ENCODE assay signal across 8 mouse cellular contexts in the genomic region with DNA sequence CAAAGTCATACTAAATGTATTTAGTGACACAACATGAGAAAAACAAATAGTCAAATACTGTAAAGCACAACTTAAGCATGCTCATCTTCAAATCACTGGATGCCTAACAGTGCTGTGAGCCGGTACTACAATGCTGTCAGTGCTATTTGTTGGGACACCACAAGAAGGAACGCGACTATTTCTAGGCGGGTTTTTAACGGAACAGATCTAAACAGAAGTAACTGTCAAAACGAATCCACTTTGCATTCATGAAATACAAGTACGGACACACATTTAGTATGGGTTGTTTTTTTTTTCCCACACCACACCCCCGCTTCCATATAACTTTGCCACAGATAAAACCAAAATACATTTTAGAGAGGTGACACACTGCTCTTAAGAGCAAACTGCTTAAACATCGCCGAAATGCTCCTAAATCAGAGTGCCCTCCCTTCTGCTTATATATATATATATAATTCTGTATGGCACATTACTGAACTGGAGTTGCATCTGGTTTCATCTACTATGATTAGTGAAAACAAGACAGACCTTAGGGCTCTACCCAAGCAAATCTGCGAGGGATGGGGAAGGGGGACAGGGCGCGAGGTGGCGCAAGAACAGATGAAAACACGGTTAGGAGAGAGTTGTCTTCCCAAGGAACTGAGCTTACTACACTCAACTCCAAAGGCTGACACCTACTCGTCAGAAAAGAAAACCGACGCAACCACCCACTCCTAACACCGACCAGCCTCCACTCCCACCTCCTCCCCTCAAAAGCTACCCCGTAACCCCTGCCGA. TPM values are rescaled to one million over a fixed set of nuclear protein-coding genes. Genes with fewer than 3 reads are reported as not detected.
DNase-seq lines count a peak whose midpoint lies in the region; ATAC-seq and TF ChIP-seq lines count a peak whose summit lies in the region.

No protein-coding gene starts in this region.

- peak; percentile 60 for TF ChIP-seq CTCF in heart, adult 2 months (IDR thresholded peaks at IDR 0.05)
- TF ChIP-seq CTCF in kidney, adult 2 months (conservative IDR thresholded peaks at IDR 0.05; ENCODE audit: insufficient read depth, insufficient read length, low read depth, low read length), result peak; percentile 55
- peak; percentile 67 for TF ChIP-seq CTCF in liver, adult 2 months (IDR thresholded peaks at IDR 0.05; ENCODE audit: low read depth, low read length)

- no peaks in the 10 kb centered on the region for H3K36me3 ChIP-seq in heart, adult 2 months (ENCODE audit: control insufficient read depth, insufficient read depth, low read length)
- H3K36me3 ChIP-seq in kidney, adult 2 months (ENCODE audit: control insufficient read depth, insufficient read depth, low read length), result no peaks in the 10 kb centered on the region
- H3K36me3 ChIP-seq in liver, adult 2 months (ENCODE audit: control insufficient read depth, insufficient read depth, low read length), result no peaks in the 10 kb centered on the region
- no peaks in the 10 kb centered on the region for H3K36me3 ChIP-seq in midbrain, embryonic 16.5 days (ENCODE audit: control insufficient read depth, insufficient read depth, low read length)

- H3K9ac ChIP-seq in heart, adult 2 months (ENCODE audit: low read depth, low read length), result peak overlapping the region; percentile 68
- peak overlapping the region; percentile 54 for H3K9ac ChIP-seq in liver, adult 2 months (ENCODE audit: low read depth, low read length)
- peak overlapping the region; percentile 93 for H3K9ac ChIP-seq in midbrain, embryonic 16.5 days (ENCODE audit: low read depth, low read length)

- ATAC-seq in midbrain, embryonic 16.5 days, result peak; percentile 11

- intact Hi-C loops in heart, adult 2 months (cut with DNase I), result loop anchor here (5.0 kb wide), 6 partner anchors 72 to 492 kb away; a partner anchor contains a TSS

- no peak for TF ChIP-seq POLR2A in heart, adult 2 months (IDR thresholded peaks at IDR 0.05; ENCODE audit: insufficient read depth, low read depth, low read length)
- no peak for TF ChIP-seq POLR2A in kidney, adult 2 months (IDR thresholded peaks at IDR 0.05; ENCODE audit: low read depth, low read length)
- no peak for TF ChIP-seq POLR2A in liver, adult 2 months (IDR thresholded peaks at IDR 0.05; ENCODE audit: extremely low read depth, insufficient read depth, low read length)

- H3K79me2 ChIP-seq in heart, adult 2 months (replicated peaks; ENCODE audit: control insufficient read depth, insufficient read depth, low read length), result no peaks in the 10 kb centered on the region
- H3K79me2 ChIP-seq in liver, adult 2 months (ENCODE audit: control insufficient read depth, insufficient read depth, low read length), result no peaks in the 10 kb centered on the region; the same call in 1 of the 2 replicates

- peak overlapping the region; percentile 85 for H3K4me3 ChIP-seq in heart, adult 2 months
- peak overlapping the region; percentile 73 for H3K4me3 ChIP-seq in kidney, adult 2 months (ENCODE audit: insufficient read depth, low read depth, low read length)
- H3K4me3 ChIP-seq in liver, adult 2 months (ENCODE audit: insufficient read depth, low read depth, low read length), result peak overlapping the region; percentile 87
- peak overlapping the region; percentile 94 for H3K4me3 ChIP-seq in midbrain, embryonic 16.5 days (ENCODE audit: low read depth, low read length)

- peak overlapping the region; percentile 66 for H3K4me2 ChIP-seq in midbrain, embryonic 16.5 days (ENCODE audit: low read length)

- H3K9me3 ChIP-seq in midbrain, embryonic 16.5 days (replicated peaks; ENCODE audit: control insufficient read depth, low read length, poor library complexity, severe bottlenecking), result no peaks in the 10 kb centered on the region

- WGBS in heart, adult 2 months, result 7% methylated on average over 21 of the region's 21 CpGs
- WGBS in kidney, adult 2 months, result 9% methylated on average over 21 of the region's 21 CpGs
- WGBS in liver, adult 2 months, result 13% methylated on average over 21 of the region's 21 CpGs
- WGBS in midbrain, embryonic 16.5 days, result 19% methylated on average over 21 of the region's 21 CpGs

- H3K27ac ChIP-seq in heart, adult 2 months, result peak overlapping the region; percentile 92
- H3K27ac ChIP-seq in kidney, adult 2 months (ENCODE audit: insufficient read depth, low read depth, low read length), result no peak overlapping the region
- no peak overlapping the region; the same call in 1 of the 2 replicates for H3K27ac ChIP-seq in liver, adult 2 months (replicated peaks; ENCODE audit: insufficient read depth, low read depth, low read length)
- peak overlapping the region; percentile 99 for H3K27ac ChIP-seq in midbrain, embryonic 16.5 days (ENCODE audit: low read length)

- DNase-seq in 416B (ENCODE audit: low read depth) (peak; percentile 77), MN1 (ENCODE audit: low spot score) (peak; percentile 63)
- DNase-seq in embryo, embryonic 11 days, result peak; percentile 55
- peak; percentile 58 to 62 for DNase-seq in heart, adult 2 months
- peak; percentile 66 for DNase-seq in kidney, adult 2 months
- peak; percentile 60 for DNase-seq in liver, adult 2 months (ENCODE audit: extremely low read depth, low read depth, low spot score)
- DNase-seq in urinary bladder, postnatal 36 days (ENCODE audit: low spot score in 2 of 2), result peak; percentile 33 to 57

- peaks cover 2% of the 10 kb centered on the region for H3K4me1 ChIP-seq in heart, adult 2 months (ENCODE audit: control insufficient read depth, insufficient read depth, low read length)
- no peaks in the 10 kb centered on the region for H3K4me1 ChIP-seq in kidney, adult 2 months (ENCODE audit: control insufficient read depth, insufficient read depth, low read length)
- peaks cover 2% of the 10 kb centered on the region; the same call in 1 of the 2 replicates for H3K4me1 ChIP-seq in liver, adult 2 months (ENCODE audit: control insufficient read depth, insufficient read depth, low read length)
- H3K4me1 ChIP-seq in midbrain, embryonic 16.5 days (ENCODE audit: control insufficient read depth, insufficient read depth, low read length), result peaks cover 7% of the 10 kb centered on the region

- TF ChIP-seq EP300 in heart, adult 2 months (IDR thresholded peaks at IDR 0.05; ENCODE audit: insufficient read depth, low read depth, low read length), result 0 out of 2 replicates have a peak, but pooled peaks have one; percentile 16

- no peaks in the 10 kb centered on the region for H3K27me3 ChIP-seq in heart, adult 2 months (ENCODE audit: control insufficient read depth, insufficient read depth, low read length)
- no peaks in the 10 kb centered on the region for H3K27me3 ChIP-seq in kidney, adult 2 months (replicated peaks; ENCODE audit: control insufficient read depth, insufficient read depth, low read length)
- no peaks in the 10 kb centered on the region for H3K27me3 ChIP-seq in liver, adult 2 months (ENCODE audit: control insufficient read depth, insufficient read depth, low read length)
- H3K27me3 ChIP-seq in midbrain, embryonic 16.5 days (ENCODE audit: control insufficient read depth, insufficient read depth, low read depth, low read length), result no peaks in the 10 kb centered on the region

RNA-seq across cellular contexts. Expression of a gene that starts 1.7 kb away (rescaled TPM):
- total RNA-seq in heart, adult 2 months (2021), result 1 to 10 TPM; 7.1 to 7.8 TPM
- 0.57 and 1.4 TPM in 2 replicates for polyA plus RNA-seq in heart, adult 2 months (2012; rRNA removed)
- 1.1 and 1.6 TPM in 2 replicates for polyA plus RNA-seq in kidney, adult 2 months (2012; rRNA removed)
- total RNA-seq in liver, adult 2 months (2014; rRNA removed), result 11.5 TPM in 2 replicates
- 1.7 and 4.3 TPM in 2 replicates for polyA plus RNA-seq in liver, adult 2 months (2012; rRNA removed)
- polyA plus RNA-seq in midbrain, embryonic 16.5 days (2015; fragmentation: Nextera tagmentation; extraction: Ambion mirVana), result 60.9 and 65.3 TPM in 2 replicates

Comparison
In these comparisons a context has a peak if more than half of its experiments do, and no peak if none do; other contexts are left out.
1. H3K27ac ChIP-seq: peak in heart, adult 2 months (single experiment) and midbrain, embryonic 16.5 days (single experiment); none in kidney, adult 2 months (single experiment) and liver, adult 2 months (single experiment).
2. RNA of a gene that starts 1.7 kb away (polyA plus RNA-seq): 60.9 to 65.3 TPM in midbrain, embryonic 16.5 days; 1.7 to 4.3 TPM in liver, adult 2 months, 1.1 to 1.6 TPM in kidney, adult 2 months and 0.57 to 1.4 TPM in heart, adult 2 months; every median in the first group is over 10 times any median in the second.
3. Peak in every context shown above with its lines, with median percentiles within 50 percentile points of each other: DNase-seq, H3K4me3 ChIP-seq, H3K9ac ChIP-seq and CTCF ChIP-seq.